Mouse (Mus musculus) cerebellum, adult 2 months (tissue): ENCODE measurements at regions not wholly inside any gene's neighbourhood (a gene's known extent, or its start where the extent isn't known, plus 50 kb on each side); places are given as distances from the start of the nearest gene placed in this dataset.

Source experiments
- DNase-seq, 2 experiments: peaks; one replicate each; pipeline ENCODE4 v3.0.0; 2021
- H3K27ac ChIP-seq: fragments of 200-500 bp; 2 replicates; pipeline ENCODE4 v1.5.1; 2012; ENCODE audit warnings: low read length, control low read depth, inconsistent platforms; ENCODE audit not compliant: insufficient read depth
- H3K27me3 ChIP-seq: fragments of 200-500 bp; 2 replicates; pipeline ENCODE4 v1.6.1; 2012; ENCODE audit warnings: inconsistent platforms, mild to moderate bottlenecking, low read length, moderate library complexity; ENCODE audit not compliant: control insufficient read depth, insufficient read depth
- H3K4me1 ChIP-seq: fragments of 200-500 bp; 2 replicates; pipeline ENCODE4 v1.6.1; 2011; ENCODE audit warnings: low read length; ENCODE audit not compliant: control insufficient read depth, insufficient read depth
- H3K4me3 ChIP-seq: fragments of 200-500 bp; replicated peaks from 2 replicates; pipeline ENCODE3; 2011; ENCODE audit warnings: mild to moderate bottlenecking, low read depth, low read length, control low read depth; ENCODE audit not compliant: insufficient read depth
- CTCF ChIP-seq: fragments of 200-500 bp; IDR thresholded peaks from 2 replicates; pipeline ENCODE4 v1.5.1; 2011; ENCODE audit warnings: low read depth, mild to moderate bottlenecking, control low read depth, low read length, moderate library complexity, borderline replicate concordance; ENCODE audit not compliant: insufficient read depth
- POLR2A ChIP-seq: fragments of 200-500 bp; IDR thresholded peaks from 2 replicates; pipeline ENCODE4 v1.6.1; 2011; ENCODE audit warnings: low read length, control low read depth, borderline replicate concordance; ENCODE audit not compliant: insufficient read depth
- WGBS: fragments of 180-500 bp; shearing (Covaris S2); methylation state at CpG from one replicate; pipeline ENCODE4 v1.1.7; 2018; 5-methylcytosine and 5-hydroxymethylcytosine counted together

- no peak for DNase-seq
- H3K4me1 ChIP-seq, result 0 out of 2 replicates have a peak, but pooled peaks cover 3% of the 10 kb centered on the region
- 92% methylated on average over 8 of the region's 8 CpGs for WGBS
- H3K4me3 ChIP-seq, result no peak overlapping the region
- no peaks in the 10 kb centered on the region; the same call in 1 of the 2 replicates for H3K27me3 ChIP-seq
- H3K27ac ChIP-seq, result no peak overlapping the region
- TF ChIP-seq CTCF (no peak), POLR2A (no peak)
Measured at GRCm38 (mm10) chr1:128835510-128835909, 243.4 kb upstream of the Cxcr4 start.

- Histone ChIP-seq H3K4me3 (no peak overlapping the region), H3K4me1 (0 out of 2 replicates have a peak, but pooled peaks cover 3% of the 10 kb centered on the region), H3K27ac (no peak overlapping the region), H3K27me3 (no peaks in the 10 kb centered on the region; the same call in 1 of the 2 replicates)
- no peak for DNase-seq
- TF ChIP-seq CTCF, result no peak
- TF ChIP-seq POLR2A, result no peak
- 13% methylated on average over 11 of the region's 11 CpGs for WGBS
Measured at GRCm38 (mm10) chr1:128833096-128833715, 241.1 kb upstream of the Cxcr4 start.

- WGBS, result 18% methylated on average over 18 of the region's 18 CpGs
- TF ChIP-seq CTCF (peak; percentile 86), POLR2A (no peak)
- Histone ChIP-seq H3K27me3 (no peaks in the 10 kb centered on the region; the same call in 1 of the 2 replicates), H3K4me1 (0 out of 2 replicates have a peak, but pooled peaks cover 3% of the 10 kb centered on the region), H3K4me3 (no peak overlapping the region), H3K27ac (no peak overlapping the region)
- DNase-seq, result peak; percentile 39 to 59
Measured at GRCm38 (mm10) chr1:128832201-128832883, 240.2 kb upstream of the Cxcr4 start.

DNA sequence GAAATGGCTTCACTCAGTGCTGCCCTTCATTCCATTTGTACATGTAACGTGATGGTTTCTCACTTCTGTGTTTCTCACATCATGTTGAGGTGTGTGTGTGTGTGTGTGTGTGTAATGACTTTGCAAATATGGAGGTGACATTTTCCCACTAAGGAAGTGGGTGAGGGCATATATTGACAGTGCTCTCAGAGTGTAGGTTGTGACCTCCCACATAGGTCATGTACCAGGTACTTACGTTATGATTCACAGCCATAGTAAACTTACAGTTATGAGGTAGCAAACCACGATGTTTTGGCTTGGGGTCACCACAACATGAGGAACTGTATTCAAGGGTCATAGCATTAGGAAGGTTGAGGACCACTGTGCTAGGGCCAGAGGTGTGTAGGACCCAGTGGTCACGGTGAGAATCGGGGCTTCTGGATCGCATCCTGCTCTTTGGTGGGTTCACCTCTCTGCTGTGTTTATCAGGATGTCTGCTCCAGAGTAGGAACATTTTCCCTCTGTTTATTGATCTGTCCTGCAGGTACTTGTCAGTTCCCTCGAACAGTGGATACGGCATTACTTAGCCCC lies 238.7 kb upstream of the Cxcr4 start:
- 0 out of 2 replicates have a peak, but pooled peaks cover 3% of the 10 kb centered on the region for H3K4me1 ChIP-seq
- H3K27me3 ChIP-seq, result no peaks in the 10 kb centered on the region; the same call in 1 of the 2 replicates
- 95% methylated on average over 8 of the region's 8 CpGs for WGBS
- TF ChIP-seq CTCF (no peak), POLR2A (no peak)
- no peak overlapping the region for H3K27ac ChIP-seq
- H3K4me3 ChIP-seq, result no peak overlapping the region
- DNase-seq, result no peak

- 72% methylated on average over 2 of the region's 2 CpGs for WGBS
- no peaks in the 10 kb centered on the region; the same call in 1 of the 2 replicates for H3K27me3 ChIP-seq
- TF ChIP-seq CTCF (no peak), POLR2A (no peak)
- 0 out of 2 replicates have a peak, but pooled peaks cover 3% of the 10 kb centered on the region for H3K4me1 ChIP-seq
- H3K27ac ChIP-seq, result no peak overlapping the region
- H3K4me3 ChIP-seq, result no peak overlapping the region
- DNase-seq, result no peak
Measured at GRCm38 (mm10) chr1:128829536-128829935, 237.4 kb upstream of the Cxcr4 start.

DNA sequence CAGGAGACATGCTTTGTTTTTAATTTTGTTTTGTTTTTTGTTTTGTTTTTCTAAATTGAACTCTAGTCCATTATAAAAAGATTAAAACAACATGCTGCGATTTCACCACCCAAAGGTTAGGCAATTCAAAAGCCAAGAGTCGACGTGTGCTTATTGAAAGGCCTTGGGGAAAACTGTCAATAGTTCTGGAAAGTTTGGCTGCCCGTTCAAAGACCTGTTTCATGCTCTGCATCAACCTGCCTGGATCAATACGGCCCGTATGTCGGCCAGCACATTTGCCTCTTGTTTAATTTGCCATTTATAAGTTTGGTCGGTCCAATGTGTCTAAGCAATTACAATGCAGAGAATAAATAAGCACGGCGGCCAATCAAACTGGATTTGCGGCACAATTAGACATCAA lies 234.3 kb upstream of the Cxcr4 start:
- Histone ChIP-seq H3K4me1 (no peaks in the 10 kb centered on the region), H3K27ac (no peak overlapping the region), H3K4me3 (no peak overlapping the region), H3K27me3 (no peaks in the 10 kb centered on the region)
- WGBS, result 70% methylated on average over 11 of the region's 11 CpGs
- TF ChIP-seq CTCF, result no peak
- TF ChIP-seq POLR2A, result no peak
- DNase-seq, result no peak

GRCm38 (mm10) chr1:128824916-128825683 lies 233.0 kb upstream of the Cxcr4 start:
- TF ChIP-seq CTCF (no peak), POLR2A (no peak)
- DNase-seq, result no peak
- Histone ChIP-seq H3K4me1 (no peaks in the 10 kb centered on the region), H3K27me3 (no peaks in the 10 kb centered on the region; the same call in 1 of the 2 replicates), H3K27ac (no peak overlapping the region), H3K4me3 (no peak overlapping the region)
- WGBS, result 15% methylated on average over 11 of the region's 11 CpGs

DNA sequence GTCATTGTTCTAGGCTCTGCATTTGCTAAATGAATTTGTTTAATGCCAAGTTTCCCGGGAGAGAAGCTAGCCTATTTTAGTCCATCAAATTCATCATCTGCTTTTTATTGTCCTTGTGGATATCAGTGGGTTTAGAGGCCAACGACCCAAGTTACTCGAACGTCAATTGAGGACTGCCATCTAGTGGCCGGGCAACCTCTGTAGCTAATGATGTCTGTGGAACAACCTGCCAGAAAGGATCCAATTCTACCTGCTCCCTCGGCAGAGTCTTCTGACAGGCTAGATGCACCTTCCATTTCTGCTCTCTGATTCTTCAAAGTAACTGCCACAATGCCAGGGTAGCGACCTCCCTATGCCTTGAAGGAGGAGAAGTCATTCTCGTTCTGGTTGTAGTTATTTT lies 232.1 kb upstream of the Cxcr4 start:
- Histone ChIP-seq H3K27me3 (no peaks in the 10 kb centered on the region; the same call in 1 of the 2 replicates), H3K27ac (no peak overlapping the region), H3K4me1 (no peaks in the 10 kb centered on the region), H3K4me3 (no peak overlapping the region)
- peak; percentile 31 to 50 for DNase-seq
- TF ChIP-seq CTCF (peak; percentile 66; the same call in 1 of the 2 replicates), POLR2A (no peak)
- 5% methylated on average over 8 of the region's 8 CpGs for WGBS
